Mouse (Mus musculus) heart, embryonic 12.5 days (tissue): ENCODE measurements around the gene Brms1l. TPM values are rescaled to one million over a fixed set of nuclear protein-coding genes. Genes with fewer than 3 reads are reported as not detected.

ENCODE experiments used
- ATAC-seq: fragments of 200-750 bp; cut with Nextera tagmentation; 2 replicates; pipeline ENCODE4 v1.8.0; 2017; ENCODE audit warnings: moderate TSS enrichment, moderate library complexity; ENCODE audit not compliant: insufficient number of reproducible peaks, low FRiP score
- H3K27ac ChIP-seq: fragments of 300-500 bp; sonication (generic); 2 replicates; pipeline ENCODE4 v1.5.1; 2016; ENCODE audit warnings: mild to moderate bottlenecking, moderate library complexity; ENCODE audit not compliant: poor library complexity, severe bottlenecking
- H3K27me3 ChIP-seq: fragments of 300-500 bp; sonication (generic); replicated peaks from 2 replicates; pipeline ENCODE4 v1.6.1; 2016; ENCODE audit warnings: mild to moderate bottlenecking, moderate library complexity
- H3K36me3 ChIP-seq: fragments of 300-500 bp; sonication (generic); 2 replicates; pipeline ENCODE4 v1.6.1; 2016; ENCODE audit warnings: mild to moderate bottlenecking, moderate library complexity
- H3K4me1 ChIP-seq: fragments of 300-500 bp; sonication (generic); replicated peaks from 2 replicates; pipeline ENCODE4 v1.6.1; 2016; ENCODE audit warnings: mild to moderate bottlenecking
- H3K4me2 ChIP-seq: fragments of 300-500 bp; sonication (generic); 2 replicates; pipeline ENCODE4 v1.6.1; 2016; ENCODE audit warnings: mild to moderate bottlenecking, moderate library complexity
- H3K4me3 ChIP-seq: fragments of 300-500 bp; sonication (generic); 2 replicates; pipeline ENCODE4 v1.5.1; 2016; ENCODE audit warnings: mild to moderate bottlenecking
- H3K9ac ChIP-seq: fragments of 300-500 bp; sonication (generic); 2 replicates; pipeline ENCODE4 v1.6.1; 2016; ENCODE audit warnings: mild to moderate bottlenecking, moderate library complexity
- H3K9me3 ChIP-seq: fragments of 300-500 bp; sonication (generic); replicated peaks from 2 replicates; pipeline ENCODE4 v1.6.1; 2016; ENCODE audit warnings: mild to moderate bottlenecking, moderate library complexity
- WGBS: fragments of 180-500 bp; shearing (Covaris S2); methylation state at CpG from one replicate; pipeline ENCODE4 v1.1.7; 2016; 5-methylcytosine and 5-hydroxymethylcytosine counted together
- polyA plus RNA-seq: library from polyadenylated mRNA; unstranded; fragments of >200 nt; fragmentation: Nextera tagmentation; extraction: Ambion mirVana; gene quantifications from 2 replicates; pipeline ENCODE4 v1.2.1, GENCODE M21; 2016

Brms1l gene
- polyA plus RNA-seq, 1 experiment from 2014 or later = 29.6 TPM

DNA sequence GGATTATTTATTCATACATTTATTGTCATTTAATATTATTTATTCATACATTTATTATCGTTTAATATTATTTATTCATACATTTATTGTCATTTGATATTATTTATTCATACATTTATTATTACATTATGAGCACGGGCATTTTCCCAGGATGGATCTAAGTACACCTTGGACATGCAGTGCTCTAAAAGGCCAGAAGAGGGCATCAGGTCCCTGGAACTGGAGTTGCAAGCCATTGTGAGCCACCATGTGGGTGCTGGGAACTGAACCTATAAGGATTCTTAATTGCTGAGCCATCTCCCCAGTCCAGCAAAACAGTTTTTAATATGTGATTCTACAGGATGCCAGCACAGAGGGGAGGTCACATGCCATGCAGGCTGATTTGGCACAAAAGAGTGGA is 10.6 kb upstream of the Brms1l start:
- Histone ChIP-seq H3K4me2 (no peak overlapping the region), H3K4me1 (0 out of 2 replicates have a peak, but pooled peaks cover 3% of the 10 kb centered on the region), H3K4me3 (no peak overlapping the region), H3K36me3 (no peaks in the 10 kb centered on the region), H3K27ac (no peak overlapping the region), H3K27me3 (no peaks in the 10 kb centered on the region), H3K9ac (no peak overlapping the region), H3K9me3 (peaks cover 5% of the 10 kb centered on the region; the same call in 1 of the 2 replicates)
- no peak for ATAC-seq
- WGBS = 74% methylated on average over 2 of the region's 2 CpGs

DNA sequence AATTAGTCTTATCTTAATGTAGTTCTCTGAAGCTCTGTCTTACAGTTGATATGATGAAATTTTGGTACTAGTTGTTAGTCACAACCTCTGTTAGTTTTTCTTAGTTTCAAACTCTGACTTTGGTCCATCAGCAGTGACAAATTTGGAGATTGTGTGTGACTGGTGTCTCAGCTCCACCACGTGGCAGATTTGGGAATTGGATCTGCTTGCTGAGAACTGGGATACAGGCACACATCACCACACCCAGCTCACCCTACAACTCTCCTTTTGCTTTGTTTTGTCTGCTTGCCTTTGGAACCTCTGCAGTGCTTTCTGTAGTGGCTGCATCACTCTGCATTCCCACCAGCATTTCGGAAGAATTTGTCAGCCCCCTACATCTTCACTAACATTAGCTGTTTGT is 5.0 kb upstream of the Brms1l start:
- no peak for ATAC-seq
- no peak overlapping the region for H3K4me2 ChIP-seq
- no peaks in the 10 kb centered on the region for H3K9me3 ChIP-seq
- H3K9ac ChIP-seq = no peak overlapping the region
- no peaks in the 10 kb centered on the region for H3K27me3 ChIP-seq
- no peak overlapping the region for H3K27ac ChIP-seq
- 22% methylated on average over 2 of the region's 2 CpGs for WGBS
- H3K4me3 ChIP-seq = no peak overlapping the region
- H3K4me1 ChIP-seq = no peaks in the 10 kb centered on the region
- H3K36me3 ChIP-seq = no peaks in the 10 kb centered on the region

DNA sequence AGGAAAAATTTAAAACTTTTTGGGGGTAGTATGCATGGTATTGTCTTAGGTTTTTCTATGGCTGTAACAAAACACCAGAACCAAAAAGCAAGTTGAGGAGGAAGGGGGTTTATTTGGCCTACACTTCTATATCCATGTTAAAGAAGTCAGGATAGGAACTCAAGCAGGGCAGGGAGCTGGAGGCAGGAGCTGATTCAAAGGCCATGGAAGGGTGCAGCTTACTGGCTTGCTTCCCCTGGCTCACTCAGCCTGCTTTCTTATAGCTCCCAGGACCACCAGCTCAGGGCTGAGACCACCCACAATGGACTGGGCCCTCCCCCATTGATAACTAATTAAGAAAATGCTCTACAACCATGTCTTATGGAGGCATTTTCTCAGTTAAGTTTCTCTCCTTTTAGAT is 3.2 kb upstream of the Brms1l start:
- Histone ChIP-seq H3K9ac (no peak overlapping the region), H3K36me3 (no peaks in the 10 kb centered on the region), H3K27ac (no peak overlapping the region), H3K4me3 (no peak overlapping the region), H3K4me1 (peaks cover 5% of the 10 kb centered on the region), H3K4me2 (no peak overlapping the region), H3K9me3 (no peaks in the 10 kb centered on the region), H3K27me3 (no peaks in the 10 kb centered on the region)
- ATAC-seq = no peak

DNA sequence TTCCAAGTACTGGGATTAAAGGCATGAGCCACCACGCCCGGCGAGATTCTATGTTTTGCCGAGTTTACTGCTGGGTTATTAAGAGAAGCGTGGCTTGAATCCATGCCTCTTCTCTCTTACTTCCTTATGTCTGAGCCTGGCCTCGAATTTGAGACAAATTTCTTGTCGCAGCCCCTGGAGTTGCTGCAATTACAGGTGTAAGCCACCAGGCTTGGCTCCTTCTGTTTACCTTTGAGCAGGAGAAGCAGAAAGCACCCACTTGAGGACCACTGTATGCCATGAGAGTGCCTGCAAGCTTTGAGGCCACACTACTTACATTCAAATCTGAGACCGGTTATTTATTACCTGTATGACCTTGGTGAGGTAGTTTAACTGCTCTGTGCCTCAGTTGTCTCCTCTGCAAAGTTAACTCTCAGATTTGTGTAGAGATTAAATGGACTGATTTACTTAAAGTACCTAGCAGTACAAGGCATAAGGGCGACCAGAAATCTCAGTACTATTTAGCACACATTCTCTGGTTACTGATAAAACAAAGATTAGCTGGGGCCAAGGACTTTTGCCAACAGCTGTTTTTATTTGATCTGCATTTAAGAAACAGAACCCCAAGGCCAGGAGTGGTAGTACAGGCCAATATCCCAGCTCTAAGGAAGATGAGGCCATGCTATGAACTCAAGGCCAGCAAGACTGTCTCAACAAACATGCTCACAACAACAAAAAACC is 2.1 kb upstream of the Brms1l start:
- no peaks in the 10 kb centered on the region for H3K27me3 ChIP-seq
- H3K9ac ChIP-seq = no peak overlapping the region
- H3K4me3 ChIP-seq = no peak overlapping the region
- H3K27ac ChIP-seq = no peak overlapping the region
- no peak overlapping the region for H3K4me2 ChIP-seq
- whole genome bisulfite sequencing = 59% methylated on average over 9 of the region's 9 CpGs
- no peak for ATAC-seq
- H3K9me3 ChIP-seq = no peaks in the 10 kb centered on the region
- H3K36me3 ChIP-seq = no peaks in the 10 kb centered on the region
- H3K4me1 ChIP-seq = peaks cover 9% of the 10 kb centered on the region

DNA sequence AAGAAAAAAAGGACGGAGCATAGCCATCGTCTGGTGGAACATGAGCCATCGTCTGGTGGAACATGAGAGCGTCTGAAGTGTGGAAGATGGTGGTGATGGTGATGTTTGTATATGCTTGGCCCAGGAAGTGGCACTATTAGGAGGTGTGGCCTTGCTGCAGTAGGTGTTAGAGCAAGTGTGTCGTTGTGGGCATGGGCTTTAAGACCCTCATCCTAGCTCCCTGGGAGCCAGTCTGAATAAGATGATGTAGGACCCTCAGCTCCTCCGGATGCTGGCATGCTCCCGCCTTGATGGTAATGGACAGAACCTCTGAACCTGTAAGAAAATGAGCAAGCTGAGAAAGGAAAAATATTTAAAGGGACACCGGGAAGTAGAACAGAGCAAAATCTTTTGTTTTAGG is 1.2 kb upstream of the Brms1l start:
- Histone ChIP-seq H3K4me3 (no peak overlapping the region), H3K4me2 (no peak overlapping the region), H3K9me3 (no peaks in the 10 kb centered on the region), H3K9ac (no peak overlapping the region), H3K27me3 (no peaks in the 10 kb centered on the region), H3K27ac (no peak overlapping the region), H3K36me3 (0 out of 2 replicates have a peak, but pooled peaks cover 3% of the 10 kb centered on the region), H3K4me1 (peaks cover 9% of the 10 kb centered on the region)
- ATAC-seq = no peak
- WGBS = 84% methylated on average over 8 of the region's 8 CpGs

DNA sequence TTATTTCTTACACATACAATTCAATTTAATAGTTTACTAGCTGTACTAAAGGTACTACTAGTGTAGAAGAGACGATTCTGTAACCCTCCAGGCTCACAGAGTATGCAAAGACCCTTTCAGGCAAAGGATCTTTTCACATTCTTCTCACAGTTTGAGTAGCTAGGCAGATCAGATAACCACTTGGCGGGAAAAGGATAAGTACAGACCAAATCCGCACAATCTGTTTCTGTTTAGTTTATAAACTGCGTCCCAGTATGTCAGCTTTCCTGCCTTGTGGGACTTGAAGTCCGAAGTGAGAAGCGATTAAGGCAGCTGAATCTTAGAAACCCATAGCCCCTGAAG is 296 bp upstream of the Brms1l start:
- Histone ChIP-seq H3K36me3 (peaks cover 6% of the 10 kb centered on the region; the same call in 1 of the 2 replicates), H3K4me2 (peak overlapping the region; percentile 58), H3K4me1 (peaks cover 9% of the 10 kb centered on the region), H3K27ac (no peak overlapping the region), H3K9me3 (no peaks in the 10 kb centered on the region), H3K27me3 (no peaks in the 10 kb centered on the region), H3K4me3 (peak overlapping the region; percentile 72), H3K9ac (peak overlapping the region; percentile 62; the same call in 1 of the 2 replicates)
- 1% methylated on average over 6 of the region's 6 CpGs for WGBS
- no peak for ATAC-seq

DNA sequence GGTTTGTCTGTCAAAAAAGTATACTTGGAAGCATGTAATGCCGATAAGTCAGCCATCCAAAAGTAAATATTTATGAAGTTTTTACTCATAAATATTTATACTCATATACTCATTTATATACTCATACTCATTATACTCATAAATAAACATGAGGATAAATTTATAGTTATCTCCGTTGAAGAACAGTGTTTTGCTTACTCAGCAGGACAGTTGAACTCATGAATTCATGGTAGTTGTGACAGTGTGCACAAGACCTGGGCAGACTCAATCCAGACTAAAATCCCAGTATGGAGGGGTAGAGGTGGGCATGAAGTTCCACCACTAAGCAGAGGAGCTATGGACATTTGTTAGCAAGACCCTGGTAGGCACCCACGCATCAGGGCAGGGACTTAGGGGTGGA is 1.4 kb downstream of the Brms1l start:
- no peaks in the 10 kb centered on the region for H3K9me3 ChIP-seq
- H3K9ac ChIP-seq = no peak overlapping the region
- peaks cover 15% of the 10 kb centered on the region for H3K36me3 ChIP-seq
- H3K4me2 ChIP-seq = no peak overlapping the region; the same call in 1 of the 2 replicates
- peaks cover 9% of the 10 kb centered on the region for H3K4me1 ChIP-seq
- H3K27ac ChIP-seq = no peak overlapping the region
- H3K27me3 ChIP-seq = no peaks in the 10 kb centered on the region
- H3K4me3 ChIP-seq = no peak overlapping the region; the same call in 1 of the 2 replicates
- 86% methylated on average over 3 of the region's 3 CpGs for WGBS
- no peak for ATAC-seq

DNA sequence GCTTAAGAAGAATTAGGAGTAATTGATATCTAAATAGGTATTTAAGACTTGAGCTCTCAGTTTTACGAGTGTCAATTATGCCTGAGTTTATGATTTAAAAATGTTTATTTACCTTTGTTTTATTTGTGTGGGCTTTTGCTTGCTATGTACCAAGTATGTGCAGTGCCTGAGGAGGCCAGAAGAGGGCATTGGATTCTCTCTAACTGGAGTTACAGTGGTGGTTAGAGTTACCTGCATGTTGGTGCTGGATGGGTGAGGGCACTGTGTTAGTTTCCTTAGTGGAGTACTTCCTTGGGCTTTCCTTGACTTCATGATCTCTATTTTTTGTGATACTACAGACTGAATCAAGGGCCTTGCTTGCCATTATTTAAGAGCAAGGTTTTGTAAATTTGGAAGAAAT is 10.6 kb downstream of the Brms1l start:
- Histone ChIP-seq H3K36me3 (peaks cover 51% of the 10 kb centered on the region), H3K9me3 (0 out of 2 replicates have a peak, but pooled peaks cover 3% of the 10 kb centered on the region), H3K27me3 (no peaks in the 10 kb centered on the region), H3K4me1 (no peaks in the 10 kb centered on the region), H3K9ac (no peak overlapping the region), H3K27ac (no peak overlapping the region), H3K4me2 (no peak overlapping the region), H3K4me3 (no peak overlapping the region)
- ATAC-seq = no peak
- WGBS = 70% methylated on average over 1 of the region's 1 CpGs

DNA sequence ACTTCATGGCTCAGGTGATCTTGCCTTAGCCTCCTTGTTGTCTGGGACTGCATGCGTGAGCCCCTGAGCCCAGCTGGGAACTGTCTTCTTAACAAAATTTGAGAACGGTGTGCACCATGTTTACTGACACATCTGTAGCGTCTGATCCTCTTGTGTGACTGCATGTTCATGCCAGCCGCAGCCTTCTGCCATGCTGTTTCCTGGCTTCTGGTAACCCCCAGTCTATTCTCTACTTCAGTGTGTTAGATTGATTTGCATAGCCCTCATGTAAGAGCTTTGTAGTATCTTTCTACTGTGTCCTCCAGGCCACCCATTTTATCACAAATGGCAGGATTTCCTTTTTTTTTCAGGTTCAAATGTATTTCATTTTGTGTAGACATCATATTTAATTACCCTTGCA is 11.7 kb downstream of the Brms1l start:
- Histone ChIP-seq H3K27me3 (no peaks in the 10 kb centered on the region), H3K9ac (no peak overlapping the region), H3K4me2 (no peak overlapping the region), H3K27ac (no peak overlapping the region), H3K4me3 (no peak overlapping the region), H3K4me1 (no peaks in the 10 kb centered on the region), H3K36me3 (peaks cover 43% of the 10 kb centered on the region), H3K9me3 (0 out of 2 replicates have a peak, but pooled peaks cover 3% of the 10 kb centered on the region)
- WGBS = 96% methylated on average over 4 of the region's 4 CpGs
- ATAC-seq = no peak

DNA sequence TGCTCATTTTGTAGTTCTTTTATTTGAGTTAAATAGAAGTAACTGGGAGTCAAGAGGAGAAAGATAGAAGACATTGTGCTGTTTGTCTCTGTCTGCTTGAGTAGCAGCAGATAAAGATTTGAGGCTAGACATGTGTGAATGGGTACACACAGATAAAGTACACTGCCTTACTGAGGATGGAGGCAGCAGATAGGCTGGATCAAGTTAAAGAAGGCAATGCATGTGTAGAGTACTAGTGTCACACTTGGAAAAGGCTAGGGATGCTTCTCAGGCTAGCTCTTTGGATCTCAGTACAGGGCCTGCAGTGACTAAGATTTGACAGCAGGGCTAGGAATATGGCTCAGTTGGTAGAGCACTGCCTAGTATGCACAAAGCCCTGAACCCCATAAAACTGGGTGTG is 14.5 kb downstream of the Brms1l start:
- no peak for ATAC-seq
- Histone ChIP-seq H3K4me2 (no peak overlapping the region), H3K27ac (no peak overlapping the region), H3K9ac (no peak overlapping the region), H3K4me1 (no peaks in the 10 kb centered on the region), H3K4me3 (no peak overlapping the region), H3K9me3 (peaks cover 4% of the 10 kb centered on the region), H3K27me3 (no peaks in the 10 kb centered on the region), H3K36me3 (peaks cover 46% of the 10 kb centered on the region)

DNA sequence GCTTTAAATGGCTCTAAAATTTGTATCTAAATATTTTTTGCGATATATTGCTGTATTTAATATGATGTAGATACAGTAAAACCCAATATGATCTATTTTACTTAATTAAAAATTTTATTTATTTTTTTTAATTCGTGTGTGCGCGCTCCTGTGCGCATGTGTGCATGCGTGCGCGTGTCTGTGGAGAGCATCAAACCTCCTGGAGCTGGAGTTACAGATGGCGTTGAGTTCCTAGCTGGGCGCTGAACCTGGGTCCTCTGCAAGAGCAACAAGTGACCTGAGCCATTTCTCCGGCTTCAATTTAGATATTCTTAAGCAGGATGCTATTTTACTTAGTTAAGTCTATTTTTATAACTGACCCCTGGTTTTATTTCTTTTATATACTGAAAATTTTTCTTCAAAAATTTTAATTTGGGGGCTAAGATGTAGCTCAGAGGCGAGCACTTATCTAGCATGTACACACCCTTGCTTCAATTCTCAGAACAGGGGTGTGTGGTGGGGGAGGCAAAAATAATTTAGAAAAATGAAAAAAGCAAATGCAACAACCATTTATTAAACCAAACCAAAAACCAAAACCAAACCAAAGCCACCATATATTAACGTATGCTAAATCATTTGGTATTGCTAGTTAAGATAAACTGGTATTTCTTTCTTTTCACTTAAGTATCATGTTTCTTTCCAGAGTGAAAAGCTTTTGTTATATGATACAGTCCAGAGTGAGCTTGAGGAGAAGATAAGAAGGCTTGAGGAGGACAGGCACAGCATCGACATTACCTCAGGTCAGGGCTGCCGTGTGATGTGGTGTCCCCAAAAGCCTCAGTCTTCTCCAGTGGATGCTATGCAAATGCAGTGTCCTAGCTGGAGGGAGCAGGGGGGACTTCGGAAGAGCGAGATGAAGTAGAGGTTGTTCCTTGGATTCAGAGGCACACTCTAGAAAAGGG is 23.6 kb downstream of the Brms1l start:
- Histone ChIP-seq H3K9ac (no peak overlapping the region), H3K4me1 (no peaks in the 10 kb centered on the region), H3K9me3 (peaks cover 8% of the 10 kb centered on the region), H3K4me2 (no peak overlapping the region), H3K4me3 (no peak overlapping the region), H3K27ac (no peak overlapping the region), H3K36me3 (peaks cover 65% of the 10 kb centered on the region), H3K27me3 (no peaks in the 10 kb centered on the region)
- ATAC-seq = no peak
- WGBS = 83% methylated on average over 17 of the region's 17 CpGs
